Mouse (Mus musculus) heart, postnatal 0 days (tissue): ENCODE data around the gene Grin2c.

Source experiments
- CTCF ChIP-seq: IDR thresholded peaks from 2 replicates; pipeline ENCODE4 v1.5.1; 2016; ENCODE audit warnings: antibody characterized with exemption, control low read depth, low read depth
- EP300 ChIP-seq: IDR thresholded peaks from 2 replicates; pipeline ENCODE4 v1.6.1; 2016; ENCODE audit warnings: antibody characterized with exemption, low read depth

DNA sequence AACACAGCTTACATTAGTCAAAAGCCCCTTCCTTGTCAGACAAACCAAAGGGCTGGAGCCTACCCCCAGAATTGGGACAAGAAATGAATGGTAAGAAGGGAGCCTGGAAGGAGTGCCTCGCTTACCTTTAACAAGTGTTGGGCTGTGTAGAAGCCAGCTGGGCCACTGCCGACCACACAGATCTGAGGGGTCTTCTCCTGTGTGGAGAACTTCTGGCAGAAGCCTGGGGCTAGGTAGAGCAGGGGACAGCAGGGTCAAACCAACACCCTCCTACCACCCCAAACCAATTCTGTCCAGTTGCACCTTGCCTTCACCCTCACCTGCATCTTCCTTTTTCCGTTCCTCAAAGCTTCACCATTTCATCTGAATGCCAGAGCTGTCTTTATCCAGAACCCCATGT is 8.9 kb upstream of the Grin2c start:
- TF ChIP-seq CTCF (no peak), EP300 (no peak)
